Mouse (Mus musculus): ENCODE measurements around the gene Chn2. TPM values are rescaled to one million over a fixed set of nuclear protein-coding genes. Genes with fewer than 3 reads are reported as not detected.

Chn2 gene
- polyA plus RNA-seq, 1 experiment from 2014 or later = 6.2 TPM

DNA sequence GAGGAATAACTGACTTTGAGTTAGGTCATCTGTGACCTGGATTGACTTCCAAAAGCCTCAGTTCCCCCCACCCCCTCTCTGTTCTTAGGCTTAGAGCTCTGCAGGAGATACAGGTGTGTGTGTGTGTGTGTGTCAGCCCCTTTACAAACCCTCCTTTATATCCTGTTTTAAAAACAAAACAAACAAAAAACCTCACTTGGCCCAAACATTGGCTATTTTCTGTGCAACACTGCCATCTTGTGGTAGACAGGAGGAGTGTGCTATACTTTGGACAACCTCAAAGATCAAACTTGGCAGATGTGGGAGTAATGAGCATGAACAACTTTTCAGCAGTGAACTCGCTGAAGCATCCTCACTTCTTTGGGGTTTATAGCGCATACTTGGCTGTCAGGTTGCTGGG, 189.5 kb downstream of the Chn2 start:
- no peak for ATAC-seq (replicated peaks; ENCODE audit: insufficient number of reproducible peaks, low FRiP score, low TSS enrichment)
- Histone ChIP-seq H3K27me3 (ENCODE audit: control insufficient read depth, insufficient read depth, low read length) (no peaks in the 10 kb centered on the region), H3K4me1 (ENCODE audit: control insufficient read depth, insufficient read depth, low read length) (no peaks in the 10 kb centered on the region), H3K4me3 (ENCODE audit: low read depth, low read length) (no peak overlapping the region), H3K36me3 (ENCODE audit: control insufficient read depth, insufficient read depth, low read length) (no peaks in the 10 kb centered on the region), H3K9ac (ENCODE audit: low read depth, low read length) (no peak overlapping the region), H3K27ac (ENCODE audit: low read depth, low read length) (no peak overlapping the region), H3K4me2 (no peak overlapping the region), H3K9me3 (replicated peaks; ENCODE audit: control insufficient read depth, low read length) (no peaks in the 10 kb centered on the region)
- 13% methylated on average over 2 of the region's 2 CpGs for WGBS (ENCODE audit: insufficient replicate concordance)

DNA sequence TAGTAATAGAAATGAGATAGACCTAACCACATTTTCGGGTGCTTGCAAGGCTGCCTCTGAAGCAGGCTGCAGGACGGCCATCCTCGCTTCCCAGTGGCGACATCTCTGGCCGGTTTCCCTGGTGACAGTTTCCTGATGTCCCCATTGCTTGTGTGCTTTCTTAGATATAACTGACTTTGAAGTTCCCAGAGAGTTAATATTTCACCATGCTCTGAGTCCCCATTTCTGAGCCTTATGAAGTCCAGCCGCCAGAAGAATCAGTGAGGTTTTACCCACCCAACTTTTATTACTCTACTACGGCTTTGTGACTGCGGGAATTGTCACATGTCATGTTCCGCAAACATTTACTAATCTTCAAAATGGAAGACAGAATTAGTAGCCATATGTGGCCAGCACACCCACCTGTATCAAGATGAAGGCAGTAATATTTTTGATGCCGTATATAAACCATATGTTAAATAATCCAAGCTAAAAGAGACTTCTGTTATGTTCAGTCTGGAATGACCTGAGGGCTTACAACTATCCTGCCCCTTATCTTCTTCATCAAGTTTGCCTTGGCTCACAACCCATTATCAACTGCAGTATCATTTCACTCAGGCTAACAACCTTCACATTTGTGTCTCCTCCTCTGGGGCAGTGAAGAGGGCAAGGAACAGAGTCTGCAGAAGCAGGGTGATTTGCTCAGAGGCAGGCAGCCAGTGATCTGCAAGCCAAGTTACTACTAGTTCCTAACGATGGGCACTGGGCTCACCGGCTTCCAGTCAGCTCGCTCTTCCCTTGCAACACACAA, 192.6 kb downstream of the Chn2 start:
- H3K27me3 ChIP-seq (ENCODE audit: control insufficient read depth, insufficient read depth, low read length) = no peaks in the 10 kb centered on the region
- ATAC-seq (replicated peaks; ENCODE audit: insufficient number of reproducible peaks, low FRiP score, low TSS enrichment) = no peak
- H3K4me1 ChIP-seq (ENCODE audit: control insufficient read depth, insufficient read depth, low read length) = no peaks in the 10 kb centered on the region
- H3K9me3 ChIP-seq (replicated peaks; ENCODE audit: control insufficient read depth, low read length) = no peaks in the 10 kb centered on the region
- no peak overlapping the region for H3K9ac ChIP-seq (ENCODE audit: low read depth, low read length)
- H3K27ac ChIP-seq (ENCODE audit: low read depth, low read length) = no peak overlapping the region
- WGBS (ENCODE audit: insufficient replicate concordance) = 74% methylated on average over 13 of the region's 13 CpGs
- H3K4me2 ChIP-seq = no peak overlapping the region
- H3K36me3 ChIP-seq (ENCODE audit: control insufficient read depth, insufficient read depth, low read length) = no peaks in the 10 kb centered on the region
- H3K4me3 ChIP-seq (ENCODE audit: low read depth, low read length) = no peak overlapping the region

DNA sequence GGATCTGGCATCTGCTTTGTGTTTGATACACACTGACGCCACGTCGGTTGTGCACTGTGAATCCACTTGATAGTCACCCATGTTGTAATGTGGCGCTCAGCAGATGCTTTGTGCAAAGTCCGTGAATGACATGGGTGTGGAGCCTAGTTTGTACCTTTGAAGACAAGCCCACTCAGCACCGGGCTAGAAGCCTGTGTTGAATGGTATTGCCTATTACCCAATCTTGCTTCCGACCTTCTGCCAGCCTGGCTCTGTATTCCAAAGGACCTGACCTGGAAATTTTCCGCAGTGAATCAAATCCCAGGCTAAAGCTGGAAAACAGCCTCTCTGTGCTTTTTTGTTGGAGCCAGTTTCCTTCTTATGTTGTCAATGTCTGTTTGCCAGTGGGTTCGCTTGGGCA, 197.1 kb downstream of the Chn2 start:
- Histone ChIP-seq H3K27ac (ENCODE audit: low read depth, low read length) (no peak overlapping the region), H3K4me1 (ENCODE audit: control insufficient read depth, insufficient read depth, low read length) (no peaks in the 10 kb centered on the region), H3K36me3 (ENCODE audit: control insufficient read depth, insufficient read depth, low read length) (no peaks in the 10 kb centered on the region), H3K9ac (ENCODE audit: low read depth, low read length) (no peak overlapping the region), H3K9me3 (replicated peaks; ENCODE audit: control insufficient read depth, low read length) (no peaks in the 10 kb centered on the region), H3K4me3 (ENCODE audit: low read depth, low read length) (no peak overlapping the region), H3K4me2 (no peak overlapping the region), H3K27me3 (ENCODE audit: control insufficient read depth, insufficient read depth, low read length) (no peaks in the 10 kb centered on the region)
- no peak for ATAC-seq (replicated peaks; ENCODE audit: insufficient number of reproducible peaks, low FRiP score, low TSS enrichment)
- WGBS (ENCODE audit: insufficient replicate concordance) = 81% methylated on average over 9 of the region's 9 CpGs

DNA sequence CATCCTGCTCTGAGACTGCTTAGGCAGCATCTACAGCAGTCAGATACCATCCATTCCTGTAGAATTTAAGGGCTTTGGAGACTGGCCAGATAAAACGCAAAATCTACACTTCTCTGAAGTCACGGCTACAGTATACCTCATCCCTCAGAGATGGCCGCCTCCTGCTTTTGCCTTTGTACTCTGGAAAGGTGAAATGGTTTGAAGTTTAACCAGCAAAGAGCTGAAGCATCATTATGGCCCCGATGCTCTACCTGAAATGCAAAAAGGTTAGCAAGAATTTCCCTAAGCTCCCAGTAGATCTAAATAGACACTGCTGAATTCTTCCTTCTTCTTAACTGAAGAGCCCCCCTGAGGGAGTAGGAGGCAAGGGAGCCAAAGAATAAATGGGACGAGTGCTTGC, 202.4 kb downstream of the Chn2 start:
- ATAC-seq (replicated peaks; ENCODE audit: insufficient number of reproducible peaks, low FRiP score, low TSS enrichment) = no peak
- Histone ChIP-seq H3K9ac (ENCODE audit: low read depth, low read length) (no peak overlapping the region), H3K27me3 (ENCODE audit: control insufficient read depth, insufficient read depth, low read length) (no peaks in the 10 kb centered on the region), H3K9me3 (replicated peaks; ENCODE audit: control insufficient read depth, low read length) (no peaks in the 10 kb centered on the region), H3K27ac (ENCODE audit: low read depth, low read length) (0 out of 2 replicates have a peak overlapping the region, but pooled peaks have one; percentile 35), H3K36me3 (ENCODE audit: control insufficient read depth, insufficient read depth, low read length) (no peaks in the 10 kb centered on the region), H3K4me1 (ENCODE audit: control insufficient read depth, insufficient read depth, low read length) (peaks cover 13% of the 10 kb centered on the region), H3K4me3 (ENCODE audit: low read depth, low read length) (no peak overlapping the region), H3K4me2 (no peak overlapping the region)
- WGBS (ENCODE audit: insufficient replicate concordance) = 70% methylated on average over 5 of the region's 5 CpGs

DNA sequence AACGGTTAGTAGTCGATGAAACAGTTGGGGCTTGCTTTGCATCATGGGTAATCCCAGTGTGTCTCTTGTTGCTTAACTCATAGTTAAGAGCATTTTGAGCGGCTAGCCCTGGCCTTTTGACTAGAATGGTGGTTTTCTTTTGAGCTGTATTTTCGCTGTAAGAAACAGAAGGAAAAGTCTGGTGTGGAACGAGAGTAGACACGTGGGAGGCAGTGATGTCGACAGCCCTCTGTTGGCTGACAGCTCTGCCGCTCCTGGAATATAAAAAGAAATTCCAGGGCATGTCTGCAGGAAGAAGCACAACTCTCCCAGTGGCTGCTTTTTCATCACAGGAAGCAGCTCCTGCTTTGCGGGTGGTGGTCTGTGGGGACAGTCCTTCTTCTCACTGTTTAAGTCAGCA, 202.9 kb downstream of the Chn2 start:
- Histone ChIP-seq H3K27ac (ENCODE audit: low read depth, low read length) (peak overlapping the region; percentile 35; the same call in 1 of the 2 replicates), H3K36me3 (ENCODE audit: control insufficient read depth, insufficient read depth, low read length) (no peaks in the 10 kb centered on the region), H3K27me3 (ENCODE audit: control insufficient read depth, insufficient read depth, low read length) (no peaks in the 10 kb centered on the region), H3K4me3 (ENCODE audit: low read depth, low read length) (no peak overlapping the region), H3K4me1 (ENCODE audit: control insufficient read depth, insufficient read depth, low read length) (peaks cover 13% of the 10 kb centered on the region), H3K9me3 (replicated peaks; ENCODE audit: control insufficient read depth, low read length) (no peaks in the 10 kb centered on the region), H3K9ac (ENCODE audit: low read depth, low read length) (no peak overlapping the region), H3K4me2 (no peak overlapping the region; the same call in 1 of the 2 replicates)
- 42% methylated on average over 9 of the region's 9 CpGs for WGBS (ENCODE audit: insufficient replicate concordance)
- ATAC-seq (replicated peaks; ENCODE audit: insufficient number of reproducible peaks, low FRiP score, low TSS enrichment) = no peak

DNA sequence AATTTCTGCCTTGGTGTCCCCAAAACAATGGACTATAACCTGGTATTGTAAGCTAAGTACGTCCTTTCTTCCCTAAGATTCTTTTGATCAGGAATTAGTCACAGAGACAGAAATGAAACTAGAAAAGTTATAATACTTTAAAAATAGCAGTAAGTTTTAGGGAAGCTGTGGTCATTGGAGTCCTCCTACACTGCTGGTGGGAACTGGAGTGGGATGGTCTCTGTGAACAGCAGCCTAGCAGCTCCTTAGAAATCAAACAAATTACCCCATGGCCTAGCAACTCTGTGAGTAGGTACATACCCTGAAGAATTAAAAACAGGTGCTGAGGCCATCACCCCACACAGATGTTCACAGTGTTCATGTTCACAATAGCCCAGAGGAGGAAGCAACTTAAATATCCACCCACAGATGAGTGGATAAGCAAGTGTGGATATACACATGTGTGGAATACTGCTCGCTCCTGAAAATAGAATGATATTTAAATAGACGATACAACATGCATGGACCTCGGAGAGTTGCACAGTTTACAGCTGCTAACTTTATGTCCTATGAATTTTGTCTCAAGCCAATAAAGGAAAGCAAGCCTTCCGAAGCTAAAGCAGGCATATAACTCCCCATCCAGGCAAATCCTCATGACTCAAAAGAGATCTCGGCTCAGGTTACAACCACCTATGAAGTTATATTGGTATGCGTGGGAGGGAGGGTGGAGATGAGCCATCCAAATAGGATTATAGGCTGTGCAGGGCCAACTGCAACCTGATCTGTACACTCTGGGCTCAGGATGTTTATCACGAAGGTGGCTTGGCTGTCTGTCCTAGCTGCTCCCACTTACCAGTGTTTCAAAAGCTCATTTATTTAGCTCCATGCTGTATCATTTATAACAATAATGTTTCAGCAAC, 209.2 kb downstream of the Chn2 start:
- Histone ChIP-seq H3K27me3 (ENCODE audit: control insufficient read depth, insufficient read depth, low read length) (no peaks in the 10 kb centered on the region), H3K36me3 (ENCODE audit: control insufficient read depth, insufficient read depth, low read length) (no peaks in the 10 kb centered on the region), H3K9me3 (replicated peaks; ENCODE audit: control insufficient read depth, low read length) (no peaks in the 10 kb centered on the region), H3K9ac (ENCODE audit: low read depth, low read length) (no peak overlapping the region), H3K4me3 (ENCODE audit: low read depth, low read length) (no peak overlapping the region), H3K4me2 (no peak overlapping the region), H3K4me1 (ENCODE audit: control insufficient read depth, insufficient read depth, low read length) (peaks cover 7% of the 10 kb centered on the region; the same call in 1 of the 2 replicates), H3K27ac (ENCODE audit: low read depth, low read length) (no peak overlapping the region)
- no peak for ATAC-seq (replicated peaks; ENCODE audit: insufficient number of reproducible peaks, low FRiP score, low TSS enrichment)
- 68% methylated on average over 8 of the region's 8 CpGs for WGBS (ENCODE audit: insufficient replicate concordance)

DNA sequence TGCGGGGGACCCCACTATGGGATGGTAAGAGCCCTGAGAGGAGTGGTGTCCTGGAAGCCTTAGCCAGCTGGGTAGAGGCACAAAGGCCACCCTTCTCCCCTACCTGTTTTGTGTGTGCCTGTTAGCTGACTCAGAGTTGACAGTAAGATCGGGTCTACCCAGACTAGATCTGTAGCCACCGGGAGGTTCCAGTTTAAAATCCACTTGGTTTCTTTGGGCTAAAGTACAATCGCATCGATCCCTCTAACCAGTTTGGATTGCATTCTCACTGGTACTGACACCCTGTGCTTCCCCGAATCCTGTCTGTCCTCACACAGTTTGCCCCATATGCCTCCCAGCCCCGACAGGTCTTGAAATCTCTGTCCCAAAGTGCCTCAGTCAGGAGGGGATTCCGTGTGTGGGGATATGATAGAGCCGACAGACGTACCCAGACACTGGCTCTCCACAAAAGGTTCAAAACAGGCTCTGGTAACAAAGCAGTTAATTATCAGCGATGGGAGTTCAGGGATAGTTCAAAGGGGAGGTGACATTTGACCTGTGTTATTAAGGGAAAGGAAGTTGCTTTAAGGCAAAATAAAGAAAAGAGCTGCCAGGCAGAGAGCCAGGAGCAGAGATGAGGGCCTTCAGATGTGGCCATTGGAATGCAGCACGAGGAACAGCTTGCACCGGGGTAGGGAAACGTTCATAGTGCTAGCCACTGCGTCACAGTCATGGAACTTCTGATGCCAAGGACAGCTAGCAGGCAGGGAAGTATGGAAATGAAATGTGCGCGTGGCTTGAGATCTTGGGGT, 212.2 kb downstream of the Chn2 start:
- no peak overlapping the region for H3K27ac ChIP-seq (ENCODE audit: low read depth, low read length)
- H3K4me1 ChIP-seq (ENCODE audit: control insufficient read depth, insufficient read depth, low read length) = peaks cover 14% of the 10 kb centered on the region; the same call in 1 of the 2 replicates
- H3K9me3 ChIP-seq (replicated peaks; ENCODE audit: control insufficient read depth, low read length) = no peaks in the 10 kb centered on the region
- 60% methylated on average over 17 of the region's 17 CpGs for WGBS (ENCODE audit: insufficient replicate concordance)
- H3K9ac ChIP-seq (ENCODE audit: low read depth, low read length) = no peak overlapping the region
- H3K4me3 ChIP-seq (ENCODE audit: low read depth, low read length) = no peak overlapping the region
- no peaks in the 10 kb centered on the region for H3K36me3 ChIP-seq (ENCODE audit: control insufficient read depth, insufficient read depth, low read length)
- H3K27me3 ChIP-seq (ENCODE audit: control insufficient read depth, insufficient read depth, low read length) = no peaks in the 10 kb centered on the region
- no peak overlapping the region for H3K4me2 ChIP-seq
- no peak for ATAC-seq (replicated peaks; ENCODE audit: insufficient number of reproducible peaks, low FRiP score, low TSS enrichment)

DNA sequence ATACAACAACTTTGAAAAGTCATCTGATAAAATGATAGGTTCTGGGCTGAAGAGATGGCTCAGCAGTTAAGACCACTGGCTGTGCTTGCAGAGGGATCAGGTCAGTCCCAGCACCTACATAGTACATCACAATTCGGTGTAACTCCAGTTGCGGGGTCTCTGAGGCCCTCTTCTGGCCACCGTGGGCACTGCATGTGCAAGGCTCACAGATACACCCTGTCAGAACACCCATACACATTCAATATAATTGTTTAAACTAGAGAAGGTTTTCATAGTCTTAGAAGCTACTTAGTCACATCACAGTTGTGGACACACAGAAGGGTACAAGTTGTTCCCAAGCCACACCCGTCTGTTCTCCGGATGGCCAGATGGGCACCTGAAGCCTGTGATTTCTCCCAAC, 213.9 kb downstream of the Chn2 start:
- no peak overlapping the region for H3K4me3 ChIP-seq (ENCODE audit: low read depth, low read length)
- H3K9ac ChIP-seq (ENCODE audit: low read depth, low read length) = no peak overlapping the region
- WGBS (ENCODE audit: insufficient replicate concordance) = 62% methylated on average over 5 of the region's 5 CpGs
- H3K4me1 ChIP-seq (ENCODE audit: control insufficient read depth, insufficient read depth, low read length) = peaks cover 14% of the 10 kb centered on the region; the same call in 1 of the 2 replicates
- no peaks in the 10 kb centered on the region for H3K36me3 ChIP-seq (ENCODE audit: control insufficient read depth, insufficient read depth, low read length)
- no peaks in the 10 kb centered on the region for H3K9me3 ChIP-seq (replicated peaks; ENCODE audit: control insufficient read depth, low read length)
- no peak overlapping the region for H3K27ac ChIP-seq (ENCODE audit: low read depth, low read length)
- ATAC-seq (replicated peaks; ENCODE audit: insufficient number of reproducible peaks, low FRiP score, low TSS enrichment) = no peak
- H3K27me3 ChIP-seq (ENCODE audit: control insufficient read depth, insufficient read depth, low read length) = no peaks in the 10 kb centered on the region
- H3K4me2 ChIP-seq = no peak overlapping the region

Data from heart, embryonic 11.5 days (tissue).